Mouse (Mus musculus): ENCODE results near the gene Dtymk.

Gene Dtymk

GRCm38 (mm10) chr1:93742910-93743309 is 58.8 kb downstream of the Dtymk start:
- no peak for DNase-seq (ENCODE audit: low spot score)

Measured in testis, postnatal 14 days (tissue).